Mouse (Mus musculus): ENCODE data around the gene Lrrc15. TPM values are rescaled to one million over a fixed set of nuclear protein-coding genes. Genes with fewer than 3 reads are reported as not detected.

The Lrrc15 gene
- total RNA-seq, 2 experiments from 2014 or later = 0.14 to 0.47 TPM

DNA sequence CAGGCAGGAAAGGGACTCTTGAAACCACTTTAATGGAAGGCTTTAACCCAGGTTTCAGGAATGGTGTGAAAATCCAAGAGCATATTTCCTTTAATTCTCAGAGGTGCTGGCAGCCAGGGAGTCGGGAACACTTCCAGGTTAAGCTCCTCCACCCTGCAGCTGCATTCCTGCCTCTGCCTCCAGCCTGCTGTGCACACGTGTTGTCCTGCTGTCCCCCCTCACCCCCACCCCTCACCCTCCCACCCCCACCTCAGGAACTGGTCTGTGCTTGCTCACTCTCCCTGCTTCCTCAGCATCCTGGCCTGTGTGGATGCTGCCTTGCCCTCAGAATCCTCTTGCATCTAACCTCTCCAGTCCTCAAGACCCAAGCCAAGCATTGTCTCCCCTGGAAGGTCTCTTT lies 41.4 kb downstream of the Lrrc15 start:
- peak; percentile 16 for DNase-seq (ENCODE audit: low spot score)

DNA sequence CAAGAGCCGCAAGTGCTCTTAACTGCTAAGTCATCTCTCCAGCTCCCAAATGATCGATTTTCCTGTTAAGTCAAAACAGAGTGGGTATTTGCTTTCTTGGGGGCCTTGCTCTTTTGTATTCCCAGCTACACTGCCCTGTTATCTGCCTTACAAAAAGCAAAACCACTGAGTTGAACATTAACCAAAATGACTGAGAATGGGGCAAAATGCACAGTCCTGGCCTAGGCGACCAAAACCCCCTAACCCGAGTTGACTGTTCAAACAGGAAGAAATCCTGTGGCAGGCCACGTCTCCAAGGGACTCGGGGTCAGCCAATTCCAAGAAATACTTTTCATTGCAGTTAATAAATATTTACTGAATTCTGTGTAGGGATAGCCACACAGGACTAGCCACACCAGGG lies 44.3 kb downstream of the Lrrc15 start:
- no peak for DNase-seq (ENCODE audit: low spot score)

DNA sequence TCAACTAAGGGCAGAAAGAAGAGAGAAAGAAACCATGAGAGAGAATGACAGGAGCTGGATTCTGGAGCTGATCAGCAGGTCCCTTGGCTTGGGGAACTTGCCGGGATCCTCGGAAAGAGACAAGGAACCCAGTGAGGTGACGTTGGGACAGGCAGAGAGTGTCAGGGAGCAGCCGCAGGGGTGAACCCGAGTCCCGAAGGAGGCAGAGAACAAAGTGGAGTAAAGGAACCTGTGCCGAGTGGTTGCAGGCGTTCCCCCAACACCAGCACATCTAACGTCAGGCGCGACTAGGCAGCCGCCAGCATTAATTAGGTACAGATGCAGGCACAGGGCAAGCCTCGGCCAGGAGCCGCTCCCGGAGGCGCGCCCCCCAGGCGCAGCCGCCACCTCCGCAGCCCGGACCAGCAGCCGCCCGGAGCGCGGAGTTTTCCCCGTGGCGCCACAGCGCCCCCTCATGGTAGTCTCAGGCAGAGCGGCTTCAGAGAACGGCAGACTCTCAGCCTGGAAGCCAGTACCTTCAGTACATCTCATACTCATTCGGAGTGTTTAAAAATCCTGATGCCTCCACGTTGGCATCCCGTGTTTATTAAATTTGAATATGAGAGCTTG lies 46.9 kb downstream of the Lrrc15 start:
- peak; percentile 88 for DNase-seq (ENCODE audit: low spot score)

DNA sequence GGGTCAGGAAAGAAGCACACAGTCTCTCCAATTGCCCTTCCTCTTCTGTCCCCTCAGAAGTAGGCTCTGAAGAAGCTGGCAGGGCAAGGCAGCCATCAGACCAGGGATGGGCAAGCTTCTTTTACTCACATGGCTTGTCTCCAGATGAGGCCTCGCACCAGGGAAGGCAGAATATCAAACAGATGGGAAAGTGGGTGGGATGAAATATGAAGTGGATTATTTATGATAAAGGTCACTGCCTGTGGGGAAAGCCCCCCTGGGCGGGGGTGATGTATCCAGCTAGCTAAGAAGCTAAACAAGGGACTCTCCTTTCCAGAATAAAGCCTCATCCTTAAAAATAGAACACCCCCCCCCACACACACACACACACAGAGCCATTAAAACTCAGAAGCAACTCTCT lies 47.5 kb downstream of the Lrrc15 start:
- DNase-seq (ENCODE audit: low spot score) = peak; percentile 11

DNA sequence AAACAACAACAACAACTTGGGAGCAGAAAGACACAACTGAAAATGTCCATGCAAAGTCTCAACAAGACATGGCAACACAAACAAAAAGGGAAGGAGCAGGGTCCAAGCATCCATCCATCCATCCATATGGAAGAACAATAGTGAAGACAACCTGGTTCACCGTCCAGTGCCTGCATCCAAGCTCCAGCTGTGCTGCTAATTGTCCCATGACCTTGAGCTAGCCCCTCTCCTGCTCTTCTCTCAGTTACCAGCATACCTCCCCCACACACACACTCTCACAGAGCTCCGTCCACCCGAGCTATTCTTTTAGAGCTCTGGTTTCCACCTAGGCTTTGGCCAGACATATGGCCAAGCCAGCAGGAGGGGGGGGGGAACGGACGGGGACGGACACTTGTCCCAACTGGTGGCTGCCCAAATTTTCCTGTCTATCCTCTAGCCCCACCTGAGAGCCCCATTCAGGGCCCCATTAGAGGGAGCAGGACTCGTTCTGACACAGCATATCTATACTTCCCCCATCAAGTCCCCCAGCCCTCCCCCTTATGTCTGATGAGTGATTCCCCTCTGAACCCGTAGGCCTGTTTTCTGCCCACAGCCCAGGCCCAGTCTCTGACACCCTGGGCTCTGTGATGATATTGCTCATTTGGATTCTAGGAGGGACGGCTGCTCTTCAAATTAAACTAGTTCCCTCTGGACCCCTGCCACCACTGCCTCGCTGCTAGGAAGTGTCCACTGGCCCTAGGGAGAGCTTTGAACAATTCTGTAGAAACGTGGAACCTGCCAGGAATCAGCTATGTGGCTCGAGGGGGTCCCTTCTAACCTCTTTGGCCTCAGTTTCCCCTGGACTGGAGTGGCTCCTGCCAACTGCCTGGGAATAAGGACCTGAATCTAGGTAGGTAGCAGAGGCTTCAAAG lies 48.2 kb downstream of the Lrrc15 start:
- no peak for DNase-seq (ENCODE audit: low spot score)

DNA sequence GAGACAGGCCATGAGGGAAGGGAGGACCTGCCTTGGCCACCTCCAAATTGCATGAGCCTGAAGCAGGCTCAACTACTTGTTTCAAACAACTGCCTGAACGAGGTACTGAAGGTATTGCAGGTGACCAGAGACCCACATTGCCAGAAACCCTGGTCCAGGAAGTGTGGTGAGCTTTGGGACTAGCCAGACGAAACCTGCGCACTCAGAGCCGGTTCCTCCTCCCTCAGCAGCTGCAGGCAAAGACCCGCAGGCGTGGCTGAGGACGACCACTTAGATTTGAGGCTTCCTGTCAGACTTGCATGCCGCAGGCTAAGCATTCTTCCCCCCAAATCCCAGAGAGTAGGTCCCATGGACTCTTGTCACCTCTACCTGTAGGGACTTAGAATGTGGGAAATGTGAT lies 49.0 kb downstream of the Lrrc15 start:
- DNase-seq (ENCODE audit: low spot score) = no peak

DNA sequence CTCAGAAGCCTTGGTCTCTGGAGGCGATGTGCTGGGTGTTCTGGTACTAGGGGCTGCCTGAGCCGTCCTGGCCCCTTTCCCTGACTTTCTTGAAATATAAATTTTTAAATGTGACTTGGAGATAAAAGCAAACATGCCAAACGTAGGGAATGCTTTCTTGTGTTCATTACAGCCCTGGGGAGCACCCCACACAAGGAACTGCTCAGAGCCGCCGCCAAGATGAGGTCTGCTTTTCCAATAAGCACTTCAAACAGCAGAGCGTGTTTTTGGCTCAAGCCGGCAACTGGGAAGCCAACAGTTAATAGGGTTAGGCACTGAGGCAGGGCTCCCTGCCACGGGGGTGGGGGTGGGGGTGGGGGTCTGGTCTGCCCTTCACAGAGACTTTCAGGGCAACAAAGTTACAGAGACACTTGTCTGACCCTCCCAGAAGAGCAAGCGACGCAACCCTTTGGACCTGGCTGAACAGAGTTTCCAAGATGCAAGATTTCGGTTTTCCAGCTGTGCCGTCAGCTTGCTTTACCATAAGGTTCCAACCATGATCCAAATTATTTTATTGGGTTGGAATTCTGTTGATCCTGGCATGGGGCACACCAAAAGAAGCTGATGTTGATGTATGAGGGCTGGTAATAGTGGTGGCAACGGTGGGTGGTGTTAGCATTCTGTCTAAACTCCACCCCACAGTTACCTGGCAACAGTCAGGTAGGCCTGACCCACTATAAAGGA lies 51.0 kb downstream of the Lrrc15 start:
- DNase-seq (ENCODE audit: low spot score) = no peak

DNA sequence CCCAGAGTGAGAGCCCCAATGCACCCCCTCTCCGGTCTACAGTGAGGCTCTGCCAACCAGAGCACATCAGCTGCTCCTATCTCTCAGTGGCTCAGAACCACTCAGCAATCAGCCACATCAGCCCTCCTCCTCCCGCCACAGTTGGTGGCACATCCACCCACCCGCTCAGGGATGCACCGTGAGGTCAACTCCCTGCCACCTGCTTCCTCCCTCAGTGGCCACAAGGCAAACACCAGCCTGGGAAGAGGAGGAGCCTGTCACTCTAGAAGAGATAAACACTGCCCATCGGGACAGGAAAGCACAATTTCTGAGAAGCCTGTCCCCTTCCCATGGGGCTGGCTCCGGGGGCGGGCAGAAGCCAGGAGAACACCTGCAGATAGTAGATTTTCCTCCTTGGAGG lies 55.7 kb downstream of the Lrrc15 start:
- no peak for DNase-seq (ENCODE audit: low spot score)

DNA sequence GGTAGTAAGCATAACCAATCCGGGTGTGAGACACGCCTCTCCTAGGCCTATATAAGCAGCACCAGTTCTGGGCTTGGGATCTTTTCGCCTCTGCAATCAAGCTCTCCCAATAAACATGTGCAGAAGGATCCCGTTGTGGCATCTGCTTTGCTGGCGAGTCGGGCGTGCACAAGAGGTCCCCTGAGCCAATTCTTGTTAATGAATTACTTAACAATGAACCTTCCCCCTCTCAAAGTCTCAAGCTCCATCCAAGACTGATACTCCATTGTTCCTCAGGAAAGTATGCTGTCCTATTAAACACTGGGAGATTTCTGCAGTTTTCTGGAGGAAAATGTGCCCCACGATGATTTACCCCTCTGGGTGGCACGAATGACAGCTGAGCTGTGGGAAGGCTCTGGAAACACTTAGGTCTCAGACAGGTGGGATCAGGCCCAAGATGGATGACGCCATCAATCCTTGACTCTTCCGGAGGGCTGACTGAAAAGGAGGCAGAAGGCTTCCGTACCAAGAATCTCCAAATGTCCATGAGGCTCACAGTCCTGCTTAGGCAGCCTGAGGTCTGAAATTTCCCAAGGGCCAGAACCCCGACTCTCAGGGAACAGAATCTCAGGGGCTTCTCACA lies 61.8 kb downstream of the Lrrc15 start:
- DNase-seq (ENCODE audit: low spot score) = no peak

Other genes starting within 250 kb of the Lrrc15 start
- 10 to 100 TPM in 1 of 2 experiments, 1 to 10 TPM in 1; 7.6 to 13.0 TPM for gene Hes1, start 218.9 kb downstream of the Lrrc15 start, total RNA-seq (2021)
- gene Cpn2, start 15.8 kb downstream of the Lrrc15 start, total RNA-seq (2021) = under 1 TPM in 1 of 2 experiments, not detected in 1; 0.05 TPM
- not detected for gene Gp5, start 27.5 kb upstream of the Lrrc15 start, total RNA-seq (2021)
- 10 to 100 TPM; 29.7 to 34.1 TPM for gene Atp13a3, start 122.7 kb upstream of the Lrrc15 start, total RNA-seq (2021)

Measured in gastrocnemius, adult 18-20 months (tissue).